Mouse (Mus musculus) heart, adult 9 months (tissue): ENCODE results near the gene Mfsd7a.

ENCODE experiments used
- DNase-seq, 2 experiments: peaks; one replicate each; pipeline ENCODE4 v3.0.0; 2022; ENCODE audit warnings: low spot score in 2 of 2

Gene Mfsd7a

DNA sequence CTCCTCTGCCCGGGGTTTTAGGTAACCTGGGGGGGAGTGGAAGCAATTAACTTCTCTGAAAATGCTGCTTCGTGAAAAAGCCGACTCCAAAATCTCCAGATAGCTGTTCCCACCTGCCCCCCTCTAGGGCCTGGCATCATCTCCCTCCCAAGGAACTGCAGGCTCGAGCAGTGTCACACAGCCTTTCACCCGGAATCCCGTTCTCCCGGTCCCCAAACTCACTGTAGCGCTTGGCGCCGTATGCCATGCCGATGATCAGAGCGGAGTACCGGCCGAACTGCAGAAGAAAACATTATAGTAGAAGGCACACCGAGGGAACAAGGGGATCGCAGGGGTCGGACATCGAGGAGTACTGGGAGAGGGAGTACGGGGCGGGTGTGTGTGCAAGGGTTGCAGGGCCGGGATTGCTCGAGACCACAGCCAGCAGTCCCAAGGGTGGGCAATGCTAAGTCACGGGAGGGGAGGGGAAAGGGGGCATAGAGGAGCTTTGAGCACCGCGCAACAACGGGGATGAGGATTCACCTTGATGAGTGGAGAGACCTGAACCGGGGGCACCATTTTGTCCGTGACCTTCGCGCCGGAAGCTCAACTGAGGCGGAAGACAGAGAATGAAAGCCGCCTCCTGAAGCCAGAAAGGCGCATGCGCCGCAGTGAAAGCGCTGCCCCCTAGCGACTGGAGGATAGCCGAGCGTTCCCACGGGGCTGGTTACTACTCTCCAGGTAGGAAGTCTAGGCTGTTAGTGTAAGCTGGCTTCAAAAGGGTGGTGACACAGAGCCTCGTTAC is 14.7 kb downstream of the Mfsd7a start, which contains the start of gene Atp5k:
Atp5k (minus strand) TSS at position 645 of the 784 bp plus-strand sequence.
- peak; percentile 90 to 94 for DNase-seq

GRCm38 (mm10) chr5:108431196-108431595 is 17.5 kb downstream of the Mfsd7a start:
- no peak for DNase-seq

GRCm38 (mm10) chr5:108427186-108427585 is 21.5 kb downstream of the Mfsd7a start:
- DNase-seq = peak in 1 of 2 experiments; percentile 44

- no peak for DNase-seq
These were observed 25.3 kb downstream of the Mfsd7a start for GRCm38 (mm10) chr5:108423427-108423826.

DNA sequence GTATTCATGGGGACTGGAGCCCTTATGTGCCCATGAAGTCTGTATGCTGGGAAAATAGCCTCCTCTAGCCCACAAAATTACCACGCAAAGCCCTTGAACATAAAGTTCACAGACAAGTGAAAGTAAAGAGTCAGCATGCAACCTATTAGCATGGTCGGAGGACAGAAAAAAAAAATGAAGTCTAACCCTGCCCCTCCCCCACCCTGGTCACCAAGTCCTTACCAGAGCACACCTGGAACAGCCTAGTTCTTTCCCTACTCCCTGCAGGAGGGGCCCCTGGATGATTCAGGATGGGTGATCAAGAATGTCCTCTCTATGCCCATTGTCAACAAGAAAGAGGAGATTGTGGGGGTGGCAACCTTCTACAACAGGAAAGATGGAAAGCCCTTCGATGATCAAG is 25.9 kb downstream of the Mfsd7a start:
- no peak for DNase-seq

DNA sequence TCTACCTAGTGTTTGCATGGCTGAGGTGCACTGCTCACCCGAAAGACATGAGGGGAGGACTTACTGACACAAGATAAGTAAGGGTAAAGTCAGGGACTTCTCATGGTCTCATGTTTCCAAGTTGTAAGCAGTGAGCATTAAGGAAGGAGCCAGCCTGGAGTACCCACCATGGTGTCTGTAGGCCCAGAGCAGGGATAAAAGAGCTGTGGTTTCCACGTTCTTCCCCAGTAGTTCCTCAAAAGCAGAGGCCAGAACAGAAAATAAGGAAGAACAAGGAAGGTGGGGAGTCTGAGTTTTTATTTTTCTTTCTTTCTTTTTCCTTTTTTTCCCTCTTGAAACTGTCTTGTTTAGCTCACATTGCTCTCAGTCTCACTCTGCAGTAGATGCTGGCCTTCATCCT is 34.0 kb downstream of the Mfsd7a start:
- no peak for DNase-seq

- no peak for DNase-seq
These were observed 41.7 kb downstream of the Mfsd7a start for GRCm38 (mm10) chr5:108406977-108407376.

DNA sequence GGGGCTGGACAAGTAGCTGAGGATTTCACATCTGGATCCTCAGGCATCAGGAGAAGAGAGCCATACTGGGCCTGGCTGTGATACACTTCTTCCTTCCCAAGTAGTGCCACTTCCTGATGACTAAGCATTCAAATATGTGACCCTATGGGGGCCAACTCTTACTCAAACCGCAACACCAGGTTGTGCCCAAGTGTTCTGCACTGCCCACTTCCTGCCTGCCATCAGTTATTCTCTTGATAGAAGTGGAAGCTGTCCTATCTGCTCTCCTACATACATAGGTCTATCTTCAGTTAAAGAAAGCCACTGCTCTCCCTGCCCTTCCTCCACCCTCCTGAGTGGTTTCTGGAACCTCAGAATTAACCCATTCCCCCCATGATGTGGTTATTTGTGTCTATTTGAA is 43.2 kb downstream of the Mfsd7a start:
- no peak for DNase-seq

GRCm38 (mm10) chr5:108403453-108403852 is 45.2 kb downstream of the Mfsd7a start:
- DNase-seq = no peak
